Mouse (Mus musculus): ENCODE measurements around the gene Susd2. TPM values are rescaled to one million over a fixed set of nuclear protein-coding genes. Genes with fewer than 3 reads are reported as not detected.

The Susd2 gene
- polyA plus RNA-seq, 1 experiment = 15.3 TPM

DNA sequence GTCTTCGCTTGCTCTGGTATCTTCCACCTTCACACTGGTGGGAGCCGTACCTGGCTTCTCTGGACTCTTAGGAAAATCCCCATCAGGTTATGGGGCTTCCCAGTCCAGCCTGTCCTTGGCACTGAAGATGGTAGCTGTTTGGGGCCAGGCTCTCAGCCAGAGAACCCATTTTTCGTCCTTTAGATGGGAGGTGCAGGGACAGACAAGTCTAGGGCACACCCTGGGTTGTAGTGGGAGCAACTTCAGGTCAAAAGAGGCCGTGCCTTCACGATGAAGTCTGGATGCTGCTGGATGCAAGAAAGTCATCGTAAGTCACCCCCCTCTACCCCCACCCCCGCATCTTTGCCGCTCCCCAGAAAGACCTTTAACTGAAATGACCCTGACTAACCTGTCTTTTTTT is 9.2 kb downstream of the Susd2 start:
- no peak overlapping the region for H3K4me3 ChIP-seq (replicated peaks; ENCODE audit: extremely low read depth, low read depth, low read length)
- no peaks in the 10 kb centered on the region for H3K4me1 ChIP-seq (ENCODE audit: control insufficient read depth, insufficient read depth, low read length)
- TF ChIP-seq POLR2A (IDR thresholded peaks at IDR 0.05; ENCODE audit: borderline replicate concordance, extremely low read depth, low read depth, low read length) (no peak), CTCF (IDR thresholded peaks at IDR 0.05; ENCODE audit: insufficient read depth, low read length) (no peak)
- DNase-seq = no peak
- WGBS = 91% methylated on average over 8 of the region's 8 CpGs

DNA sequence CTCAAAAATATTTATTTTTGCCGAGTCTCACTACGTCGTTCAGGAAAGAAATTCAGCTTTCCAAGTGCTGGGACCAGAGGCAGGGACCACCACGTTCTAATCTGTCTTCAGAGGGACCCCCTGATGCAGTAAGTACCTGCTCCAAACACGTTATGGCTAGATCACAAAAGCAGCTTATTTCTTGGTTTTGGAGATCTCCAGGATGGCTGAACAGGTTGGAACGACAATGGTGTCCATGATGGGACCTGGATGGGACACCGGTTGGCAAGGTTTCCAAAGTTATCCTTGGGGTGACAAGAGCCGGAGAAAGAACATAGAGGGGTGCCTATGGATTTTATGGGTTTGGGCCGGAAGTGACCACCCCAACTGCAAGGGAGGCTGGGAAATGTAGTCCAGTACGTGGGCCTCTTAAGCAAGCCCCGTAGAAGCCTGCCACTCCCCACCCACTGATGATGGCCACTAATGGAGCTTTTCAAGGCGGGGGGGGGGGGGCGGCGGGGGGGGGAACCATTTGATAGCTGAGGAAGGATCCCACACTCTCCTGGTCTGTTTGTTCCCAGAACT is 10.2 kb downstream of the Susd2 start:
- whole genome bisulfite sequencing = 69% methylated on average over 14 of the region's 14 CpGs
- no peak overlapping the region for H3K4me3 ChIP-seq (replicated peaks; ENCODE audit: extremely low read depth, low read depth, low read length)
- no peak for DNase-seq
- no peaks in the 10 kb centered on the region for H3K4me1 ChIP-seq (ENCODE audit: control insufficient read depth, insufficient read depth, low read length)
- TF ChIP-seq POLR2A (IDR thresholded peaks at IDR 0.05; ENCODE audit: borderline replicate concordance, extremely low read depth, low read depth, low read length) (no peak), CTCF (IDR thresholded peaks at IDR 0.05; ENCODE audit: insufficient read depth, low read length) (no peak)

DNA sequence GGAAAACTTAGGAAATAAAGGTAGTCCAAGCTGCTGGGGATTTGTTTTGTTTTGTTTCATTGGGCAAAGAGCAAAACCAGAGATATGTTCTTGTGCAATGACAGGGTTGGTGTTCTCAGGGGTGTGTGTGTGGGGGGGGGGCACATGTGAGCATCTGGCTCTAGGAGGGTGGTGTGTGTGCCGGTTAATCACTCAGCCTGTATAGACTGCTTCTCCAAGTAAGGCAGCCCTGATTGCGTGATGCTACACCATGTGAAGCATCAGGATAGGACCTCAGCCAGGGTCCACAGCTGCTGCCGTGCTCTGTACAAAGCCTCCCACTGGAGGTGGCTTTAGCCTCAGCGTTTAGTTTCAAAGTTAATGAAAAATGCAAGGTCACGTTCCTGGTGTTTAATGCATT is 10.8 kb downstream of the Susd2 start:
- no peak for DNase-seq
- no peaks in the 10 kb centered on the region for H3K4me1 ChIP-seq (ENCODE audit: control insufficient read depth, insufficient read depth, low read length)
- no peak overlapping the region for H3K4me3 ChIP-seq (replicated peaks; ENCODE audit: extremely low read depth, low read depth, low read length)
- TF ChIP-seq CTCF (IDR thresholded peaks at IDR 0.05; ENCODE audit: insufficient read depth, low read length) = no peak
- no peak for TF ChIP-seq POLR2A (IDR thresholded peaks at IDR 0.05; ENCODE audit: borderline replicate concordance, extremely low read depth, low read depth, low read length)
- 76% methylated on average over 5 of the region's 5 CpGs for WGBS

DNA sequence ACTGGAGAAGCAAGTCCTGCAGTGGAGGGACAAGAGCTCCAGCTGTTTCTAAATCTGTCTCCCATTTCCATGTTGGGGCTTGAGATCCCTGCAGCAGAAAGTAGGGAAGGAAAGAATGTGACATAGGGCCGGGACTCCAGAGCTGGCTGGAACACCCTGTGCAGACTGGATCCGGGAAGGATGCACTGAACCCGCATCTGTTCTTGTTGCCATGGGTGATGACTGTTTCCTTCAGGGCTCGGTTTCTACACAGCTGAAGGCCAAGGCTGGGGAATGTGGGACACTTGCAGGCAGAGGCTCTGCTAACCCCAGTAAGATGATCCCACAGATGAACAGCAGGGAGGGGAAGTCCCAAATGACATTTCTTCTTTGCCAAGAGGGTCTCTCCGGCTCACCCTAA is 11.2 kb downstream of the Susd2 start:
- no peak for DNase-seq
- Histone ChIP-seq H3K4me3 (replicated peaks; ENCODE audit: extremely low read depth, low read depth, low read length) (no peak overlapping the region), H3K4me1 (ENCODE audit: control insufficient read depth, insufficient read depth, low read length) (no peaks in the 10 kb centered on the region)
- TF ChIP-seq POLR2A (IDR thresholded peaks at IDR 0.05; ENCODE audit: borderline replicate concordance, extremely low read depth, low read depth, low read length) (no peak), CTCF (IDR thresholded peaks at IDR 0.05; ENCODE audit: insufficient read depth, low read length) (no peak)
- WGBS = 42% methylated on average over 5 of the region's 5 CpGs

DNA sequence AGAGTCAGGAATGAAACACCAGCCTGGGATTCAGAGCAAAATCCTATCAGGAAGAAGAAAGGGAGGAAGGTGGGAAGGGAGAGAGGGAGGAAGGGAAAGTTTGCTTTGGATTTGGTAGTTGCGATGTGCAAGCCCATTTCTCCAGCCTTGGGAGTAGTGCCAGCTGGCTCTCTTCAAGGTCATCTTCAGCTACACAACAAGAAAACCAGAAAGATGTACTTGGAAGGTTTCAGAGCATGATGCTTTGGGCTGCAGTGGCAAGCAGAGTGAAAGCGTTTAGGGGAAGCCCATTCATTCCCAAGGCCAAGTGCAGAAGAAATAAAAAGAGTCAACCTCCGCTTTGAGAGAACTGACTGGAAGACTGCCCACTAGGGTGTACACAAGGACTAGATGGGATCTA is 16.3 kb downstream of the Susd2 start:
- DNase-seq = no peak
- Histone ChIP-seq H3K4me3 (replicated peaks; ENCODE audit: extremely low read depth, low read depth, low read length) (no peak overlapping the region), H3K4me1 (ENCODE audit: control insufficient read depth, insufficient read depth, low read length) (no peaks in the 10 kb centered on the region)
- TF ChIP-seq CTCF (IDR thresholded peaks at IDR 0.05; ENCODE audit: insufficient read depth, low read length) (no peak), POLR2A (IDR thresholded peaks at IDR 0.05; ENCODE audit: borderline replicate concordance, extremely low read depth, low read depth, low read length) (no peak)
- WGBS = 44% methylated on average over 3 of the region's 3 CpGs

DNA sequence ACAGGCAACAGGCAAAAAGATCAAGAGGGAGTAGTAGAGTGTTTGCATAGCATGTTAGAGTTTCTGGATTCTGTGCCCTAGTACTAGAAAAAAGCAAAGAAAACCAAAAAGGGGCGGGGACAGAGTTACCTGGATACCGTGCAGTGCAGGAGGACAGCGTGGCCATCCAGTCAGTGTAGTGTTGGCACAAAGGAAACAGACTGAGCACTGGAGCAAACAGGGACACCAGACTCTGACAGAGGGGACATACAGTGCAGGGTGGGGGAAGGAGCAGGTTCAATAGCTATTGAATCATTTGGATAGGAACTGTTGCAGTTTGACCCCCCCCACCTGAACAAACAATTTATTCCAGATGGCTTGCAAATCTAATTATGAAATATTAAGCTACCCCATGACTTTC is 16.8 kb downstream of the Susd2 start:
- DNase-seq = no peak
- H3K4me3 ChIP-seq (replicated peaks; ENCODE audit: extremely low read depth, low read depth, low read length) = no peak overlapping the region
- 43% methylated on average over 3 of the region's 3 CpGs for WGBS
- TF ChIP-seq POLR2A (IDR thresholded peaks at IDR 0.05; ENCODE audit: borderline replicate concordance, extremely low read depth, low read depth, low read length) (no peak), CTCF (IDR thresholded peaks at IDR 0.05; ENCODE audit: insufficient read depth, low read length) (no peak)
- H3K4me1 ChIP-seq (ENCODE audit: control insufficient read depth, insufficient read depth, low read length) = no peaks in the 10 kb centered on the region

DNA sequence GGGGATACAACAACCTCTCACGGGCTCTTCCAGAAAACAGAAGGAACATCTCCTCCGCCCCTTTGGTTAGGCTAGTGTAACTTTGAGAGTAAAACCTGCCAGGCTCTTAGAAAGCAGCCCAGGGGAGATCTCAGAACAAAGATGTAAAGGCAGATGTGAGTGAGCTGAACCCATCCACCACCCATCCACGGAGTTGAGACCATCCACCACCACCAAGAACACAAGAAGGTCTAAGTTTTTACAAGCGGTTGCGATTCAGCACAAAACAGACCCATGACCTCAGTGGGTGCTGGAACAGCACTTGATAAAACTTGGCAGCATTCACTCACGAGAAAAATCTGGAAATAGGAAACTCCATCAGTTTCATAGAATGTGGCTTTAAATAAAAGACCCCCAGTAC is 17.9 kb downstream of the Susd2 start:
- Histone ChIP-seq H3K4me1 (ENCODE audit: control insufficient read depth, insufficient read depth, low read length) (no peaks in the 10 kb centered on the region), H3K4me3 (replicated peaks; ENCODE audit: extremely low read depth, low read depth, low read length) (no peak overlapping the region)
- no peak for TF ChIP-seq CTCF (IDR thresholded peaks at IDR 0.05; ENCODE audit: insufficient read depth, low read length)
- no peak for TF ChIP-seq POLR2A (IDR thresholded peaks at IDR 0.05; ENCODE audit: borderline replicate concordance, extremely low read depth, low read depth, low read length)
- 28% methylated on average over 6 of the region's 6 CpGs for WGBS
- DNase-seq = no peak

DNA sequence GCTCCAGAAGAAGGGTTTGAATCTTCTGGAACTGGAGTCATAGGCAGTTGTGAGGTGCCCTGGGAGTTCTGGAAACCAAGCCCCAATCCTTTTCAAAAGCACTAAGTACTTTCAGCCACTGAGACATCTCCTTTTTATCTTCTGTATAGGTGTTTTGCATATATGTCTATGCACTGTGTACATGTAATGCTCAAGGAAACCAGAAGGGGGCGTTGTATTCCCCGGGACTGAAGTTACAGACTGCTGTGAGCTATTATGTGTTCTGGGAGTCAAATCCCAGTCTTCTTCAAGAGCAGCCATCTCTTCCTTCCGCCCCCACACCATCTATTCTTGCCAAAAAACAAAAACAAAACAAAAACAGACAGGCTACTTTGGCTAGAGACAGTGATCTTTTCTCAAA is 23.0 kb downstream of the Susd2 start:
- DNase-seq = no peak
- H3K4me3 ChIP-seq (replicated peaks; ENCODE audit: extremely low read depth, low read depth, low read length) = no peak overlapping the region
- TF ChIP-seq CTCF (IDR thresholded peaks at IDR 0.05; ENCODE audit: insufficient read depth, low read length) (no peak), POLR2A (IDR thresholded peaks at IDR 0.05; ENCODE audit: borderline replicate concordance, extremely low read depth, low read depth, low read length) (no peak)
- no peaks in the 10 kb centered on the region for H3K4me1 ChIP-seq (ENCODE audit: control insufficient read depth, insufficient read depth, low read length)
- 40% methylated on average over 3 of the region's 3 CpGs for WGBS

DNA sequence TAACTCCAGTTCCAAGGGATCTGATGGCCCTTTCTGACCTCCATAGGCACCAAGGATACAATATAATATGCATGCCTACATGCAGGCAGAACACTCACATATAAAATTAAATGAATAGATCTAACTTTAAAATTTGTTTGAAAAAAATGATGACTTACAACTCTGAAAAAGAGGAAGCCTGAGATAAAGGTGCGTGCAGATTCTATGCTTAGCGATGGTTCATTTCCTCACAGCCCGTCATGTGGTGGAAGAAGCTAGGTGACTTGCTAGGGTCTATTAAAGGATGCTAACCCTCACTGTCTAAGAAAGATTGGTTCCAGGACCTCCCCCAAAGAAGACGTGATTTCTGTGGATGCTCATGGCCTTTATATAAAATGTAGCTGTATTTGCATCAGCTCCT is 27.8 kb downstream of the Susd2 start:
- DNase-seq = no peak
- Histone ChIP-seq H3K4me3 (replicated peaks; ENCODE audit: extremely low read depth, low read depth, low read length) (no peak overlapping the region), H3K4me1 (ENCODE audit: control insufficient read depth, insufficient read depth, low read length) (no peaks in the 10 kb centered on the region)
- no peak for TF ChIP-seq POLR2A (IDR thresholded peaks at IDR 0.05; ENCODE audit: borderline replicate concordance, extremely low read depth, low read depth, low read length)
- no peak for TF ChIP-seq CTCF (IDR thresholded peaks at IDR 0.05; ENCODE audit: insufficient read depth, low read length)
- 81% methylated on average over 4 of the region's 4 CpGs for WGBS

DNA sequence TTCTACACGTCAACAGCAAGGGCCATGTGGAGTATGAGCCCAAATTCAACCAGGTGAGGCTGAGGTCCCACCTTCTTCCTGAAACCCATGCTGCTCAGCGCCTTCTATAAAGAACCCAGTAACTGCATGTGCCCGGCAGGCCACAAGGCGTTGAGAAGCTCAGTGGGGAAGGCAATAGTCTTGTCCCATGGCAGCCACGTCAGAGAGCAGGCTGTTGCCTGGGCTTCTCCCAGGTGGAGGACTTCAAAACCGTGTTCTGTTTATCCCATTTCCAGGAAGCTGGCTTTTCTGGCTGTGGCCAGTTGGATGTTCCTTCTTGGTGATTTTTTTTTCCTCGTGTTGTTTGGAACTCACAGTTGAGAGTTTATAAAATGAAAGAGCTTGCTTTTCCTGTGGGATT is 33.3 kb downstream of the Susd2 start:
- no peak for DNase-seq
- no peak overlapping the region for H3K4me3 ChIP-seq (replicated peaks; ENCODE audit: extremely low read depth, low read depth, low read length)
- H3K4me1 ChIP-seq (ENCODE audit: control insufficient read depth, insufficient read depth, low read length) = no peaks in the 10 kb centered on the region
- WGBS = 50% methylated on average over 7 of the region's 7 CpGs
- TF ChIP-seq CTCF (IDR thresholded peaks at IDR 0.05; ENCODE audit: insufficient read depth, low read length) = no peak
- no peak for TF ChIP-seq POLR2A (IDR thresholded peaks at IDR 0.05; ENCODE audit: borderline replicate concordance, extremely low read depth, low read depth, low read length)
